Mouse (Mus musculus) erythroblast, embryonic 14.5 days (primary cell): ENCODE results near the gene Arl5c. TPM values are rescaled to one million over a fixed set of nuclear protein-coding genes. Genes with fewer than 3 reads are reported as not detected.

ENCODE experiments used
- H3K27me3 ChIP-seq: 2 replicates; pipeline ENCODE4 v1.6.1; 2012; ENCODE audit warnings: inconsistent platforms; ENCODE audit not compliant: control insufficient read depth
- H3K36me3 ChIP-seq: 2 replicates; pipeline ENCODE4 v1.6.1; 2012; ENCODE audit warnings: mild to moderate bottlenecking, inconsistent platforms; ENCODE audit not compliant: control insufficient read depth
- H3K4me1 ChIP-seq: 2 replicates; pipeline ENCODE4 v1.6.1; 2012; ENCODE audit warnings: inconsistent platforms; ENCODE audit not compliant: control insufficient read depth
- H3K4me3 ChIP-seq: replicated peaks from 2 replicates; pipeline ENCODE3; 2012; ENCODE audit warnings: moderate library complexity, mild to moderate bottlenecking, inconsistent platforms
- H3K9me3 ChIP-seq: 2 replicates; pipeline ENCODE4 v1.6.1; 2012; ENCODE audit warnings: low read length, inconsistent platforms, mixed read lengths; ENCODE audit not compliant: control insufficient read depth
- GATA1 ChIP-seq: IDR thresholded peaks from 2 replicates; pipeline ENCODE4 v1.6.1; 2012; ENCODE audit warnings: low read length, inconsistent platforms, mixed read lengths
- TAL1 ChIP-seq: IDR thresholded peaks from 3 replicates; pipeline ENCODE4 v1.6.1; 2012; ENCODE audit warnings: low read length, inconsistent platforms, mixed read lengths
- polyA plus RNA-seq: library from polyadenylated mRNA; stranded (reverse); fragments of >175 nt; gene quantifications from 2 replicates; pipeline ENCODE4 v1.2.3, GENCODE M21; 2012

Gene Arl5c
- polyA plus RNA-seq, 1 experiment, result not detected

DNA sequence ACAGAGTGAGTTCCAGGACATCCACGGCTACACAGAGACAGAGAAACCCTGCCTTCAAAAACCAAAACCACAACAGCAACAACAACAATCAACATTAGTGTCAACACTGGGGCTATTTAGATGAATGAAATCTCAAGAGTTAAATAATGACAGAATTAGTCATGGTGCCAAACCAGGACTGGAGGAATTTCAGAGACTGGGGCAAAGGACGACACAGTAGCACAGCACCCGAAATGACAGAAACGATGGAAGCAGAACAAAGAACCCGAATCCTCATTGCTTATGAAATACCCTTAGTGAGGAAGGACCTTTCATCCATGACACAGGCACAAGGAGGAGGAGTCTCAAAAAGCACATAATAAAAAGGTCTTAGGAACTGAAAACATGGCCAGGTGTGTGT, 21.8 kb downstream of the Arl5c start:
- no peaks in the 10 kb centered on the region for H3K9me3 ChIP-seq
- no peaks in the 10 kb centered on the region for H3K36me3 ChIP-seq
- TF ChIP-seq TAL1 (no peak), GATA1 (no peak)
- no peak overlapping the region for H3K4me3 ChIP-seq
- peaks cover 2% of the 10 kb centered on the region; the same call in 1 of the 2 replicates for H3K27me3 ChIP-seq
- no peaks in the 10 kb centered on the region for H3K4me1 ChIP-seq

DNA sequence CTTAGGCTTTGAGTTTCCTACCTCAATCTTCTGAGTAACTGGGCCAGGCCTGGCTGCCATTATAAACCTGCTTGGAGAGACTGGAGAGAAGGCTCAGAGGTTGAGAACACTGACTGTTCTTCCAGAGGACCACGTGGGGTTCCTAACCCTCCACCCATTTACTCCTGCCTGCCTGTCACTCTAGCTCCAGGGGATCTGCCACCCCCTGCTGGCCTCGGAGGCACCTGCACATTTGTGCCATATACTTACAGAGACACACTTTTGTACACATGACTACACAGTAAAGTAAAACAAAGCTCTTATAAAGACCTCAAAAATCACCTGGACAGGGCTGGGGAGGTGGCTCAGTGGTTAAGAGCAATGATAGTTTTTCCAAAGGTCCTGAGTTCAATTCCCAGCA, 23.5 kb downstream of the Arl5c start:
- Histone ChIP-seq H3K4me1 (no peaks in the 10 kb centered on the region), H3K27me3 (peaks cover 4% of the 10 kb centered on the region), H3K36me3 (no peaks in the 10 kb centered on the region), H3K9me3 (no peaks in the 10 kb centered on the region), H3K4me3 (no peak overlapping the region)
- TF ChIP-seq GATA1 (no peak), TAL1 (no peak)

DNA sequence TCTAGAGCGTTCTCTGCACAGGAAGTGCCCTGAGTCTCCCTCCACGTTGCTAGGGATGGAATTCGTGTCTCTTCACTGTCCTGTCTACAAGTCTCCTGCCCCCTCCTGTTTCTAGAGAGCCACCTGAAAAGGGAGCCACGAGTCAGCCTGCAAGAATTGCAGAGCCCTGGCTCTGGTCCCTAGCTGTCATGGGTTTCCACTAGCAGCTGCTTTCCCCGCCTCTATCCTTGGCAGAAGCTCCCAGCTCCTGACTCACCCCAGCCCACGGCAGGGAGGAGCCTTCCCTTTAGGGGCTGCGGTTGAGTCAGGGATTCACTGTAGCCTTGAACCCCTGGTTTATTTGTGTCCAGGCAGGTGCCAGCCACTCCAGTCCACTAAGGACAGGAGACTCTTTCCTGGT, 24.7 kb downstream of the Arl5c start:
- TF ChIP-seq TAL1 (no peak), GATA1 (no peak)
- Histone ChIP-seq H3K9me3 (no peaks in the 10 kb centered on the region), H3K27me3 (peaks cover 8% of the 10 kb centered on the region), H3K4me1 (no peaks in the 10 kb centered on the region), H3K4me3 (no peak overlapping the region), H3K36me3 (no peaks in the 10 kb centered on the region)

DNA sequence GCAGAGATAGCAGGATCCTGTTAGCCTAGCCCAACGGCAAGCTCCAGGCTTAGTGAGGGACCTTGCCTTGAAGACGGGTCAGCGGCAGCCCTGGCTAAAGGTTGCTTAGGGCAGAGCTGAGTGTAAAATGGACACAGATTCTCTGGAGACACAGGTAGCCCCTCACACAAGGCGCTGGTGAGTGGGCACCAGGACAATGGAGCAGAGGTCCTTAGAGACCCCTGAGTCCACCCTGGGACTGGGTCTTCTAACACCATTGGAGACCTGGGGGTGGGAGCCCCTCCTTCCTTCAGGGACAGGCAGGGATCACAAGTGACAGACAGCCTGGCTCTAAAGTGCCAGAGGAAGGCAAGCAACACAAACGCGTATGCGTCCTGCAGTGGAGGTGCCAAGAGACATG, 25.2 kb downstream of the Arl5c start:
- Histone ChIP-seq H3K36me3 (no peaks in the 10 kb centered on the region), H3K27me3 (peaks cover 8% of the 10 kb centered on the region)

DNA sequence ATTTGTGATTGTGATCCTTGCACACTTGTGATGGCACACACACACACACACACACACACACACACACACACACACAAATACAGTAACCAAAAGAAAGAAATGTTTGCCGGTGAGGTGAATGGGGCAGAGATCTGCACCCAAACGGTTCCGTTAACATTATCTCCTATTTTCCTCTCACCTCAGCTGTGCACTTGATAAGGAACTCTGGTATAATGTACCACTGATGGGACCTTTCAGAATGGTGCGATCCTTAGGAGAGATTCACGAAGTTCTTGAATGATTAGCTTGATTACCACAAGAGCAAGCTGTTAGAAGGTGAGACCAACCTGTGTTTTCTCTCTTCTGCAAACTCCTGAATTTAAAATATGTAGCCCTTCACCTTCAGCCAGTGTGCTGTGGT, 27.6 kb downstream of the Arl5c start:
- H3K4me1 ChIP-seq, result no peaks in the 10 kb centered on the region
- no peak overlapping the region for H3K4me3 ChIP-seq
- peaks cover 8% of the 10 kb centered on the region for H3K27me3 ChIP-seq
- H3K36me3 ChIP-seq, result no peaks in the 10 kb centered on the region
- no peak for TF ChIP-seq GATA1
- no peaks in the 10 kb centered on the region for H3K9me3 ChIP-seq

More for the DNA sequence above, 25.2 kb downstream of the Arl5c start:
- Histone ChIP-seq H3K9me3 (no peaks in the 10 kb centered on the region), H3K4me3 (no peak overlapping the region), H3K4me1 (no peaks in the 10 kb centered on the region)
- no peak for TF ChIP-seq TAL1
- no peak for TF ChIP-seq GATA1

DNA sequence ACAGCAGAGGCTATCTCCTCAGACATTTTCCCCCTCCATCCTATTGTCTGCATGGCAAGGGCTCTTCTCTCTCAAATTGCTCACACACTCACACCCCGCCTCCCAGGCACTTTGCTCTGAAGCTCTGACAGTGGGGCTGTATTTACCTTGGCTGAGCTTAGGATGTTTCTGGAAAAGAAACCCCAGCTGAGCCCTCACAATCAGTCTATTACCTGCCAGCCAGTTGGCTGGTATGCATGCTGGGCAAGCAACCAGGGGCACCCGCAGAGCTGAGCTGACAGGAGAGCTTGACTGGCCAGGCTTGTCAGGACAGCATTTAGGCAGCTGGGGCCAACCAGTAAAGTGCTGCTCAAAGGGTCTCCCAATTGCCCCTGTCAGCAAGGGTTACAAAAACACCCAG, 28.9 kb downstream of the Arl5c start:
- TF ChIP-seq GATA1, result no peak
- no peak for TF ChIP-seq TAL1
- peaks cover 8% of the 10 kb centered on the region for H3K27me3 ChIP-seq
- no peak overlapping the region for H3K4me3 ChIP-seq
- H3K9me3 ChIP-seq, result no peaks in the 10 kb centered on the region
- no peaks in the 10 kb centered on the region for H3K4me1 ChIP-seq
- H3K36me3 ChIP-seq, result no peaks in the 10 kb centered on the region

DNA sequence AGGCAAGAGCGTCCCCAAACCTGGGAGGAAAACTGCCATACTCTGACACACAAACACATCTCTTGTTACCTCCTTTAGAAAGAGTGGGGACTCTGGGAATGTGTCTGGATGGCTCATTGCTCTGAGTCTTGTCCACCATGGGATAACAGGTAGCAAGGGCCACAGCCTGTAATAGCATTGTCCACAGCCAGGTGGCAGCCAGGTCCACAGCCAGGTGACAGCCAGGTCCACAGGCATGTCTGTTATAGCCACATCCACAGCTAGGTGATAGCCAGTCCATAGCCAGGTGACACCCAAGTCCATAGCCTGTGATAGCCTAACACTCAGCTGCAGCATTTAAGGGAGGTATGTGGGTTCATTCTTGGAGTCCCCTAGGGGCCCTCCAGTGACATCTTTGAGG, 35.1 kb downstream of the Arl5c start:
- H3K36me3 ChIP-seq, result no peaks in the 10 kb centered on the region
- TF ChIP-seq TAL1 (no peak), GATA1 (no peak)
- no peaks in the 10 kb centered on the region for H3K27me3 ChIP-seq
- no peaks in the 10 kb centered on the region; the same call in 1 of the 2 replicates for H3K4me1 ChIP-seq
- no peak overlapping the region for H3K4me3 ChIP-seq
- H3K9me3 ChIP-seq, result no peaks in the 10 kb centered on the region

DNA sequence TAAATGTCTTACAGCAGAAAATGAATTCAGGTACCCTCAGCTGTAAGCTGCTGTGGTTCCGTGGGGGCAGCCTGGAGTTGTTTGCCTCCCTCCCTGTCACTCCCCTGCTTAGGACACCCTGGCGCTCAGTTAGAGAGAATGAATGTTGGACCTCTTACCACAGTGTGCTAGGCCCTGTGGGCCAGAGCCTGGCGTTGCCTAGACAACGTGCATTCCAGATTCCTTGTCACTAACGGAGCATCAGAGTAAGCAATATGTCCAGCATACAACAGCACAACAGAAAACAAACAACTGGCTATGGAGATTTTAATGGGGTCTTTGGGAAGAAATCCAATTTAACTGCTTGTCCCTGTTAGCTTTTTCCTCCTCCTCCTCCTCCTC, 36.7 kb downstream of the Arl5c start:
- no peaks in the 10 kb centered on the region for H3K27me3 ChIP-seq
- H3K36me3 ChIP-seq, result no peaks in the 10 kb centered on the region
- peaks cover 6% of the 10 kb centered on the region; the same call in 1 of the 2 replicates for H3K4me1 ChIP-seq
- TF ChIP-seq TAL1 (no peak), GATA1 (no peak)
- no peak overlapping the region for H3K4me3 ChIP-seq
- H3K9me3 ChIP-seq, result no peaks in the 10 kb centered on the region

DNA sequence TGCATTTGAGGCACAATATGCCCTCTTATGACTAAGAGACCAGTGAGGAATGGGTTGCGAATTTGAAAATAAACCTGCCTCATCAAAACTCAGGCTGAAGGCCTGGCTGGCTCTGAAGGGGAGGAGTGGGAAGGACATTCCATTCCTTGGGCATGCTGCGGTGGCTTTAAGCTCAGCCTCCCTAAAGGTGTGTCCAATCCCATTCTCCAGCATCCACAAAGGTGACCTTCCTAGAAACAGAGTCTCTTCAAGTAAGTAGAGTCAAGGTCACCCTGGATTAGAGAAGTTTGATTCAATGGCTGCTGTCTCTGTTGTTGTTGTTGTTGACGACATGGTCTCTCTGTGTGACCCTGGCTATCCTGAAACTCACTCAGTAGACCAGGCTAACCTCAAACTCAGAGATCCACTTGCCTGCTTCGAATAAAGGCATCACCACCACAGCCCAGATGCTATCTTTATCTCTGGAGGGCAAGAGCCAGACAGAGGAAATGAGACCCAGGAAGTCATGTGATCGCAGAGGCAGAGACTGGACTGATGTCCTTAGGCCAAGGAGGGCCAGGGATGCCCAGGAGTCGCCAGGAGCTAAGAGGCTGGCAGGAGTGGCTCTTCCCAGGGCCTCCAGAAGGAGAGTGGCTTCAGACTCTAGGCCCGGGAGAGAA, 37.2 kb downstream of the Arl5c start:
- Histone ChIP-seq H3K36me3 (no peaks in the 10 kb centered on the region), H3K4me1 (peaks cover 7% of the 10 kb centered on the region; the same call in 1 of the 2 replicates)

DNA sequence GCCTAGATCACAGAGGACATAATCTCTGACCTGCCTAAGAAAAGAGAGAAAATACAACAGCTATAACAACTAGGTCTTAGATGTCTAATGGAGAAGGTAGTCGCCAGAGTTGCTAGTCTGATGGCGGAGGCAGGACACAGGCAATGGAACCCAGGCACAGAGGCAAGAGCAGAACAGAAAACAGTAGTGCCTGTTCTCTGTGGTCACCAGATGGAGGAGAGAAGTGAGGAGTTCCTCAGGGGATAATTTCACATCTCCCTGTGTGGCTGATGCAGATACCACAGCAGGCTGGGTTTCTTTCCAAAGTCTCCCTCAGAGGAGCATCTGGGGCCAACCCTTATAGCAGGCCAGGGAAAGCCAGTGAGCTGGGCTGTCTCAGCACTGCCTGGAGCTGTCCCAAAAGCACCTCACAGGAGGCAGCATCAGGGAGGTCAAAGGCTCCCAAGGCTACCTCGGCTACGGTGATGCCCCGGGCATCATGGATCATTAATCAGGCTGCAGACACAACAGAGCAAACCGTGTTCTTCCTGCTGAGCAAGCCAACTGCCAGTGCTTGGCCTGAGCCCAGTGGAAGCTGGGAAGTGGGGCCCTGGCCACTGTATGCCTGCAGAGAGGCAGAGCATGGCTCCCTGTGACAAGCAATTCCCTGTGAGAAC, 38.9 kb downstream of the Arl5c start:
- Histone ChIP-seq H3K4me1 (peaks cover 7% of the 10 kb centered on the region; the same call in 1 of the 2 replicates), H3K27me3 (no peaks in the 10 kb centered on the region), H3K9me3 (no peaks in the 10 kb centered on the region), H3K4me3 (no peak overlapping the region), H3K36me3 (no peaks in the 10 kb centered on the region)
- TF ChIP-seq GATA1 (no peak), TAL1 (no peak)

More for the DNA sequence above, 37.2 kb downstream of the Arl5c start:
- Histone ChIP-seq H3K4me3 (no peak overlapping the region), H3K27me3 (no peaks in the 10 kb centered on the region), H3K9me3 (no peaks in the 10 kb centered on the region)
- TF ChIP-seq GATA1 (no peak), TAL1 (no peak)
